ENCODE assay signal across 8 mouse cellular contexts in genomic region chr5:88929392-88930094, GRCm38 (mm10). TPM values are rescaled to one million over a fixed set of nuclear protein-coding genes. Genes with fewer than 3 reads are reported as not detected.
DNase-seq lines count a peak whose midpoint lies in the region; ATAC-seq lines count a peak whose summit lies in the region.

No protein-coding gene starts in this region.

- no peaks in the 10 kb centered on the region for H3K27me3 ChIP-seq in forebrain, embryonic 12.5 days
- H3K27me3 ChIP-seq in heart, embryonic 14.5 days (ENCODE audit: control insufficient read depth, insufficient read depth, low read length), result no peaks in the 10 kb centered on the region
- no peaks in the 10 kb centered on the region for H3K27me3 ChIP-seq in limb, embryonic 15.5 days
- H3K27me3 ChIP-seq in neural tube, embryonic 13.5 days, result no peaks in the 10 kb centered on the region

- H3K4me1 ChIP-seq in brown adipose tissue, adult 24 weeks (ENCODE audit: control insufficient read depth, insufficient read depth, insufficient read length, low read length), result peaks cover 16% of the 10 kb centered on the region
- peaks cover 24% of the 10 kb centered on the region for H3K4me1 ChIP-seq in forebrain, embryonic 12.5 days
- H3K4me1 ChIP-seq in heart, embryonic 14.5 days (ENCODE audit: control insufficient read depth in 2 of 2, insufficient read depth in 2 of 2, low read length in 2 of 2), result peaks cover 38 to 58% of the 10 kb centered on the region in 2 experiments
- peaks cover 21% of the 10 kb centered on the region for H3K4me1 ChIP-seq in limb, embryonic 15.5 days
- H3K4me1 ChIP-seq in neural tube, embryonic 13.5 days (replicated peaks), result peaks cover 29% of the 10 kb centered on the region

- no peak overlapping the region for H3K9ac ChIP-seq in forebrain, embryonic 12.5 days
- H3K9ac ChIP-seq in heart, embryonic 14.5 days (ENCODE audit: low read length), result peak overlapping the region; percentile 58
- no peak overlapping the region for H3K9ac ChIP-seq in limb, embryonic 15.5 days
- H3K9ac ChIP-seq in neural tube, embryonic 13.5 days, result no peak overlapping the region

- no peaks in the 10 kb centered on the region for H3K9me3 ChIP-seq in forebrain, embryonic 12.5 days
- no peaks in the 10 kb centered on the region for H3K9me3 ChIP-seq in heart, embryonic 14.5 days (ENCODE audit: control insufficient read depth, low read length)
- H3K9me3 ChIP-seq in limb, embryonic 15.5 days, result no peaks in the 10 kb centered on the region
- no peaks in the 10 kb centered on the region for H3K9me3 ChIP-seq in neural tube, embryonic 13.5 days

- H3K27ac ChIP-seq in brown adipose tissue, adult 24 weeks (replicated peaks; ENCODE audit: low read depth, low read length), result peak overlapping the region; percentile 76
- H3K27ac ChIP-seq in forebrain, embryonic 12.5 days, result 0 out of 2 replicates have a peak overlapping the region, but pooled peaks have one; percentile 36
- peak overlapping the region; percentile 97 for H3K27ac ChIP-seq in heart, embryonic 14.5 days (replicated peaks in 1 of 2; ENCODE audit: control insufficient read depth in 1 of 2, insufficient read depth in 1 of 2, low read depth in 2 of 2, low read length in 2 of 2)
- peak overlapping the region; percentile 55; the same call in 1 of the 2 replicates for H3K27ac ChIP-seq in limb, embryonic 15.5 days
- H3K27ac ChIP-seq in neural tube, embryonic 13.5 days (replicated peaks), result peak overlapping the region; percentile 52; the same call in 1 of the 2 replicates

- no peaks in the 10 kb centered on the region for H3K36me3 ChIP-seq in forebrain, embryonic 12.5 days (replicated peaks)
- H3K36me3 ChIP-seq in heart, embryonic 14.5 days (ENCODE audit: control insufficient read depth, insufficient read depth, low read length), result no peaks in the 10 kb centered on the region
- no peaks in the 10 kb centered on the region for H3K36me3 ChIP-seq in limb, embryonic 15.5 days
- H3K36me3 ChIP-seq in neural tube, embryonic 13.5 days, result no peaks in the 10 kb centered on the region

- H3K4me3 ChIP-seq in brown adipose tissue, adult 24 weeks (ENCODE audit: insufficient read depth, low read depth, low read length), result no peak overlapping the region
- H3K4me3 ChIP-seq in forebrain, embryonic 12.5 days (replicated peaks), result no peak overlapping the region
- peak overlapping the region; percentile 9 to 23 for H3K4me3 ChIP-seq in heart, embryonic 14.5 days (ENCODE audit: control insufficient read depth in 1 of 2, insufficient read depth in 1 of 2, low read depth in 1 of 2, low read length in 2 of 2)
- H3K4me3 ChIP-seq in limb, embryonic 15.5 days, result peak overlapping the region; percentile 23
- H3K4me3 ChIP-seq in neural tube, embryonic 13.5 days, result no peak overlapping the region

- 42% methylated on average over 18 of the region's 18 CpGs for WGBS in forebrain, embryonic 12.5 days
- WGBS in heart, embryonic 14.5 days, result 14% methylated on average over 18 of the region's 18 CpGs
- 20% methylated on average over 18 of the region's 18 CpGs for WGBS in limb, embryonic 15.5 days
- 34% methylated on average over 18 of the region's 18 CpGs for WGBS in neural tube, embryonic 13.5 days

- peak; percentile 79 for ATAC-seq in forebrain, embryonic 12.5 days (ENCODE audit: low FRiP score)
- ATAC-seq in heart, embryonic 14.5 days (ENCODE audit: insufficient number of reproducible peaks, insufficient read depth, low FRiP score, low read depth), result peak; percentile 88
- ATAC-seq in limb, embryonic 15.5 days (ENCODE audit: insufficient number of reproducible peaks, low FRiP score, low TSS enrichment, low read depth), result peak; percentile 72; the same call in 1 of the 2 replicates
- peak; percentile 81 for ATAC-seq in neural tube, embryonic 13.5 days (ENCODE audit: low read depth)
- no peak for ATAC-seq in CD4-positive, CD25-positive, alpha-beta regulatory T cell, adult 4 months
- ATAC-seq in inflammation-experienced regulatory T-cells, adult 6 months, result no peak

- H3K4me2 ChIP-seq in forebrain, embryonic 12.5 days, result peak overlapping the region; percentile 21; the same call in 1 of the 2 replicates
- peak overlapping the region; percentile 67 for H3K4me2 ChIP-seq in heart, embryonic 14.5 days (ENCODE audit: low read length)
- peak overlapping the region; percentile 37 for H3K4me2 ChIP-seq in limb, embryonic 15.5 days
- peak overlapping the region; percentile 39 for H3K4me2 ChIP-seq in neural tube, embryonic 13.5 days

- peak; percentile 94 for DNase-seq in kidney, postnatal 10 days

RNA-seq across cellular contexts. Expression of gene Slc4a4, which starts 42.9 kb away (rescaled TPM):
- polyA plus RNA-seq in brown adipose tissue, adult 24 weeks (2012; ENCODE audit: insufficient read depth, insufficient read length, missing spikeins), result 24.9 and 49.3 TPM in 2 replicates
- polyA plus RNA-seq in forebrain, embryonic 12.5 days (2016; fragmentation: Nextera tagmentation; extraction: Ambion mirVana), result 1.7 and 2.3 TPM in 2 replicates
- polyA plus RNA-seq in heart, embryonic 14.5 days (2014; fragmentation: Nextera tagmentation; extraction: Ambion mirVana), result 7.0 and 7.3 TPM in 2 replicates
- 2.0 and 2.1 TPM in 2 replicates for polyA plus RNA-seq in limb, embryonic 15.5 days (2015; fragmentation: Nextera tagmentation; extraction: Ambion mirVana)
- 5.9 and 6.2 TPM in 2 replicates for polyA plus RNA-seq in neural tube, embryonic 13.5 days (2015; fragmentation: Nextera tagmentation; extraction: Ambion mirVana)
- polyA plus RNA-seq in CD4-positive, CD25-positive, alpha-beta regulatory T cell, adult 4 months (2017; shearing (Covaris generic)), result not detected
- polyA plus RNA-seq in inflammation-experienced regulatory T-cells, adult 6 months (2017; shearing (Covaris generic)), result under 1 TPM in 1 of 3 experiments, not detected in 2; 0.09 TPM

Comparison
In these comparisons a context has a peak if more than half of its experiments do, and no peak if none do; other contexts are left out.
1. H3K27ac ChIP-seq: peak in every context shown above with its lines; median percentile 97 in heart, embryonic 14.5 days; 76 in brown adipose tissue, adult 24 weeks; 55 in limb, embryonic 15.5 days; 52 in neural tube, embryonic 13.5 days; 36 in forebrain, embryonic 12.5 days.
2. H3K4me3 ChIP-seq: peak in heart, embryonic 14.5 days (2 of 2) and limb, embryonic 15.5 days (single experiment); none in brown adipose tissue, adult 24 weeks (single experiment), forebrain, embryonic 12.5 days (single experiment) and neural tube, embryonic 13.5 days (single experiment).
3. ATAC-seq: peak in forebrain, embryonic 12.5 days (single experiment), heart, embryonic 14.5 days (single experiment), limb, embryonic 15.5 days (single experiment) and neural tube, embryonic 13.5 days (single experiment); none in CD4-positive, CD25-positive, alpha-beta regulatory T cell, adult 4 months (single experiment) and inflammation-experienced regulatory T-cells, adult 6 months (single experiment).
4. Peak in every context shown above with its lines, with median percentiles within 50 percentile points of each other: H3K4me2 ChIP-seq.